Mouse (Mus musculus) left cerebral cortex, adult 11 months (tissue): ENCODE results near the gene Cbx2.

Source experiments
- DNase-seq: peaks from one replicate; pipeline ENCODE4 v3.0.0; 2022; ENCODE audit warnings: low spot score

Gene Cbx2

GRCm38 (mm10) chr11:119017506-119017905 is 5.3 kb upstream of the Cbx2 start:
- no peak for DNase-seq

- DNase-seq, result no peak
These were observed 1.6 kb upstream of the Cbx2 start for GRCm38 (mm10) chr11:119021180-119021579.

DNA sequence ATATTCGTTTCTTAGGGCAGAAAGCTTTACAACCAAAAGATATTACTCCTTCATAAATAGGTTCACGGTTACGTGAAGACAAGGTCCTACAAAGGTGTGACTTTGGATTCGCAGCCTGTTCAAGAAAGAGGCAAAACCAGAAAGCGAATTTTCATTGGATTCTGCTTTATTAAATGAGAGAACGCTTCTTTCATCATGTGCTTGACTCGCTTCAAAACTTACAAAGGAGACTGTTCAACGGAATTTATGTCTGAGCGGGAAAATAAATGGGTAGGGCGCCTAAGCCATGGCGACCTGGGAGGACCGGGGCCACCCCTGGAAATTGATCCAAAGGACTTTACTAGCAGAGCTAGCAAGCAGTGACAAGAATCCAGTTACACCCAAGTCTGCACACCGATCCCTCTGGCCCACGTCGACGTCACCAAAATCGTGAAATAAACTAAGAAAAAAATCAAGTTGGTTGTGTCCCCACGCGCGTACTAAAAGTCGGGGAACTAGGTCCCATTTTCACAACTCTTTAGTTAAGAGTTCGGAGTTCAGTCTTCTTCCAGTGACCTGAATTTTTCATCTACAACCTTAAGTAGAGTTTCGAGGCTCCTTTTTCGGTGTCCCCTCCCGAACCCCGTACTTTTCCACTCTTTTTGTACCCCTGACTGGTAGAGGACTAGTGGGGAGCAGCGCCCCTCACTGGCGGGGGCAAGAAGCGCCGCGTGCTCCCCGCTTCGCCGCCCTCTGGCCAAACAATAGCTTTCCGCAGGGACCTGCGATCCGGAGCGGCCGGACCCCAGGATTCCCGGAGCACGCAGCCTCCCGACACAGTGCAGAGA is 481 bp upstream of the Cbx2 start:
- DNase-seq, result no peak

DNA sequence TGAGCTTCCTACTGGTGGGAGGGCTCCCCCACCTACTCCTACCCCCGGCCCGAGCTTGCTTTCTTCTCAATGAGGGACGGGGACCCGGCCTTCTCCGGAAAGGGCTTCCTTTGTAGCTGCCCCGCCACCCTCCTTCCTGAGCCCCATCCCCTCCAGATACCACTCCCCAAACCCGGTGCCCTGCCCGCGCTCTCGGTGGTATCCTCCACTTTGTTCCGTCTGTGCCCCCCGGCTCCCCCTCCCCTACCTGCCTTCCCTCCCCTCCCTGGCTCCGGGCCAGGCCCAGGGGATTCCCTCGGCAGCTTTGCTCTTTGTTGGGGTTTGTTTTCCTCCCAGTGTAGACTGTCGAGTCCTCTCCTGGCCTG is 836 bp downstream of the Cbx2 start:
- DNase-seq, result no peak

- no peak for DNase-seq
These were observed 1.5 kb downstream of the Cbx2 start for GRCm38 (mm10) chr11:119024260-119024659.

- no peak for DNase-seq
These were observed 3.4 kb downstream of the Cbx2 start for GRCm38 (mm10) chr11:119026203-119026602.

- DNase-seq, result no peak
These were observed 11.3 kb downstream of the Cbx2 start for GRCm38 (mm10) chr11:119033874-119034558.

DNA sequence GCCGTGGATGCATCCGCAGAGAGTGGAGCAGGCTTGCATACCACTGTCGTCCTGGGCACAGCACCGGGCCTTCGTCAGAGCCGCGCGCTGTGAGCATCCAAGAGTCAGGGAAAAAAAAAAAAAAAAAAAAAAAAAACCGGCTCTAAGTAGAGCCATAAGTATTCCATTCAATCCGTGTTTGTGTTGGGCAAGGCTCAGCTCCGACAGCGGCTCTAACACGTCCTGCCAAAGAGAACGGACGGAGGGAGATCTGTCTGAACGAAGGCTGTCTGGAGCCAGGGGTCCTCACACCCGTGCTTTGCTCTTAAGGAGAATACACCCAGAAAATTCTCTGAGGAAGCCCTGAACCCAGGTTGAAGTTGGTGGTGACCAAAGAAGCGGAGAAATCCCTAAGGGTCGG is 11.9 kb downstream of the Cbx2 start:
- DNase-seq, result no peak

- no peak for DNase-seq
These were observed 12.4 kb downstream of the Cbx2 start for GRCm38 (mm10) chr11:119035094-119035685.

DNA sequence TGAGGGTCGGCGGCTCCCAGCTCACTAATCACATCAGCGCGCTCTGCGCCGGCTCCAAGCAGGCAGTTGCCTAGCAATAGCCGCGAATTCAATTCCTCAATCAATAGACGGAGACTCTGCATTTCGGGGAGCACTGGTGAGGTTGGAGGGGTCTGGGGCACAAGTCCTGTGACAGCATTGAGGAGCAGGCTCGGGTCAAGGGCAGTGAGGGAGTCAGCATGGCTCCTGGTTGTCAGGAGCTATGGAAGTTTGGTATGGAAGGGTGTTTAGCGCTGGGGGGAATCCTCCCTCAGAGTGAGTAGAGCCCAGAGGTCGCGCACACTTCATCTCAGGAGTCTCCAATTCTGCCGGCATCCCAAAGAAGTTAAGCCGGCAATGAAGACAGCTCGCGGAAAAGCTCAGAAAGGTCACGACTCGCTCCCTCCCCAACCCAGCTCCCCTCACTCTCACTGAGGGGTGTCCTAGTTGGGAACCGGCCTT is 13.0 kb downstream of the Cbx2 start:
- DNase-seq, result no peak

DNA sequence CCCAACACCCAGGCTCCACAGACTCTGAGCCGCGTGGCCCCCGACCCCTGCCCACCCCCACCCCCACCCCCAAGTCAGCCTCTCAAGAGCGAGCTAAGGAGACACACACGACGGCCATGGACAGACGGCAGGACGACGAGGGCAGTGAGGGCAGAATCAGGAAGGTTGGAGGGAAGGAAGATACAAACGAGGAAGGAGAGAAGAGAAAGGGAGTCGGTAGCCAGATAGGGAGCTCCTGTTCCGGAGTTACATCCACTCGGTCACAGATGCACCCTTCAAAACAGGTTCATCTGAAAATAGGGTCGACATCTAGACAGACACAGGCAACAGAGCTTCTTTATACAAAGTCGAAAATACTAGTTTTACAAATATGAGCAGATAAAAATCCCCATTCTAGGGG is 13.7 kb downstream of the Cbx2 start:
- no peak for DNase-seq

DNA sequence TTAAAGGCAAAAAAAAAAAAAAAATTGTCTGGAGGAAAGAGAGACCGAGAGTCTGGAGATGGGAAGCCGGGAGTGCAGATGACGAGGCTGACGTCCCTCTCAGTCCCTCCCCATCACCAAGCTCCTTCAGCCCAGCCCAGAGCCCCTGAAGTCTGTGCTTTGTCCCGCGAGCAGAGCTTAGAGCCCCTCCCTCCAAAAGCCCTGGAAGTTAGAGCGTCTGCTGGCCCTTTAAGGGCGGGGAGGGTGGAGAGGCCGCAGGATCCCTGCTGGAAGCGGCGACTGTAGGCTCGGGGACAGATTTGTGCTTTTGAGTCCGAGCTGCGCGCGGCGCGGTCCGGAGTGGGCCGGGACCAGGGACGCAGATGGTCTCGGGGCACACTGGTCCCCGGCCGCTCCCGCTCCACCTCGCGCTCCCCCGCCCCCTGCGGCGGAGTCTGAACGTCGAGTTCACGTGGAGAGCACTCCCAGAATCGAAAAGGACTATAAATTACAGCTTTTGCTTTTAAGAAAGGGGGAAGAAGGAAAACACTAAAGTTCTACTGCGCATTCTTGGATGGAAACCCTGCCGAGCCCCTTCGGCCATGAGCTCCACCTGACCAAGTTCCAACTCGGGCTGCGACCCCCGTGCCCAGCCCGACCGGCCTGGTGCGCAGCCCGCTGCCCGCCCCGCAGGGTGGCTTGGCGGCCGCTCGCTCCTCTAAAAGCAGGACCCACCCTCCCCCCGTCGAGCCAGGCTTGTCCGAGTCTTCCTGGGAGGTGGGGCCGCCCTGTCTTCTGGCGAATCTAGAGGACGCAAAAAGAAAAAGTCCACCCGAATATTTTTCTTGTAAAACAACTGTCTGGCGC is 14.4 kb downstream of the Cbx2 start:
- no peak for DNase-seq

DNA sequence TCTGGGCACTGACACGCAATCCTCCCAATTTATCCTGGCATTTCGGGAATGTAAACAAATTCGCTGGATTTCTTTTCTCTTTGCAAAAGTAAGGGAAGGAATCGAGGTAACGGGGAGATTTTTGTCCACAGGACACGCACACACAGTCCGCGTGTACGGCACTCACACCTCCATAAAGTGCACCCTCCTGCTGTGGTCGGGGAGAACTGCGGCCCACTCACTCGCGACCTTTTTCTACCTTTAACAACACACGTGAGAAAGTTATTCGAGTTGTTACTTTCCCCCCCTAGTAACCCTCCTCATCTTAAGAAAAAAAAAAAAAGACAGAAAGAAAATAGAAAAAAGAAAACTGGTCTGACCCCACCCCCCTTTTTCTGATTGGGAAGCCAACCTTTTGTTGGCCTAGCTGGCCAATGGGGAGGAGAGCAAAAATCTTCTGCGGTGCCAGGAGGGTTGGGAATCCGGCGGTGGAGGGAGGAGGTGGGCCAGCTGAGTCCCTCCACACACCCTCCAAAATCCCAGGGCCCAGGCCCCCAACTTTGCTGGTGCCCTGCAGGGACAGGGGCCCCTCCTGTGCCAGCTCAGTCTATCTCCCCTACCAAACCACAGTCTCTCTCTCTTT is 15.1 kb downstream of the Cbx2 start:
- no peak for DNase-seq

DNA sequence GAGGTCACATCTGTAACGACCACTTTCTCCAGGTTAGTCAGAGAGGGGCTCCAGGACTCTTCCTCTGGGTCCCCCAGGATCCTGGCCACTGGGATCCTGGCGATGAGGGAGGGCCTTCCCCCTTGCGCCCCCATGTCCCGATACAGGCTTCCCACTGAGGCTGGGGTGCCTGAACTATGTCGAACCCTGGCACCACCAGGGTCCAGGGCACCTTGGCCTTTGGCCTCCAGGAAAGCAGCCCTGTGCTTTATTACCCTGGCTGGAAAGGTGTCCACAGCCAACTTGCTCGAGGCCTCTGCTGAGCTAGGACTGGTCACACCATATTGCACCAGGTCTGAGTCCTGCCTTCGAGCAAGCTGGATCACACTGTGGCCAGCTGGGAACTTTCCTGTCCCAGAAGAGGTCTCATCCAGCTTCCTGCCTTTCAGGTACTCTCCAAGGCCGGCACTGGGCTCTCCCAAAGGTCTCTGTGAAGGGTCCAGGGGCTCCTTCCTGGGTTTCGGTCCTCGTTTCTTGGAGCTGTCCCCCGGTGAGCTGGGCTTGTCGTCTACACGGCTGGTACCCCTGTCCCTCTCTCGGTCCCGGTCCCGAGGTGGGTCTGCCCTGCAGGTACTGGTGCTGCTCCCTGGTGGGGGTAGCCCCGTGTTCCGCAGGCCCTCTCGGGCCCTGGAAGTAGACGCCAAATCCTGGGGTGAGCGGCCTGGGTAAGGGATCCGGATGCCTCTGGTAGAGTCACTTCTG is 16.2 kb downstream of the Cbx2 start:
- DNase-seq, result no peak

DNA sequence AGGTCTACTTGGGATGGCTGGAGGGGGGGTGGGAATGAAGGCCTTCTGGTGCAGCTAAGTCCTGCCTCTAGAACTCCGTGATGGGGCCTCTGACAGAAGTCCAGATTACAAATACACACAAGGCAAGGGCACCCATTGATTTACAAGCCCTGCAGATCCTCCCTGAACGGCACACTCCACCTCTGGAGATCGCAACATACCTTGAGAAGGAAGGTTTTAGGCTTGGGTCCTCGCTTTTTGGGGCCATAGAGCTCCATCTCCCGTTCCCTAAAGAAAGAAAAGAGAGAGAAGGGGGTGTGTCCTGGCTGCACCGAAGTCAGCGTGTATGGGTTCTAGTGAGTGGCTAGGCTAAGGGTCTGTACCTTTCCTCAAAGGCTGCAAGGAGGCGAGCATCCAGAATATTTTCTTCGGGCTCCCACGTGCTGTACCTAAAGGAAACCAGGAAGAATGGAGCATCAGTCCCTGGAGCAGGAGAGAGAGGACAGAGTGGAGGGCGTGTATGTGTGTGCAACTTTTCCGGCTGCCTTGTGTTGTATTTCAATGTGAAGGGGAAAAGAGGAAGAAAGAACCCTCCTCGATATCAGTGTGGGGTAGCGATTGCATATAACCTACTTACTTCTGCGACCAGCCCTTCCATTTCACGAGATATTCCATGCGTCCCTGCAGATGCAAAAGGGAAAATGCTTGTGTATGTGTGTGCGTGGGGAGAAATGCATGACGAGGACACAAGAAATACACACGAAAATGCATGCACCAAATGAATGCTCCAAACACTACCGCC is 17.2 kb downstream of the Cbx2 start:
- no peak for DNase-seq

DNA sequence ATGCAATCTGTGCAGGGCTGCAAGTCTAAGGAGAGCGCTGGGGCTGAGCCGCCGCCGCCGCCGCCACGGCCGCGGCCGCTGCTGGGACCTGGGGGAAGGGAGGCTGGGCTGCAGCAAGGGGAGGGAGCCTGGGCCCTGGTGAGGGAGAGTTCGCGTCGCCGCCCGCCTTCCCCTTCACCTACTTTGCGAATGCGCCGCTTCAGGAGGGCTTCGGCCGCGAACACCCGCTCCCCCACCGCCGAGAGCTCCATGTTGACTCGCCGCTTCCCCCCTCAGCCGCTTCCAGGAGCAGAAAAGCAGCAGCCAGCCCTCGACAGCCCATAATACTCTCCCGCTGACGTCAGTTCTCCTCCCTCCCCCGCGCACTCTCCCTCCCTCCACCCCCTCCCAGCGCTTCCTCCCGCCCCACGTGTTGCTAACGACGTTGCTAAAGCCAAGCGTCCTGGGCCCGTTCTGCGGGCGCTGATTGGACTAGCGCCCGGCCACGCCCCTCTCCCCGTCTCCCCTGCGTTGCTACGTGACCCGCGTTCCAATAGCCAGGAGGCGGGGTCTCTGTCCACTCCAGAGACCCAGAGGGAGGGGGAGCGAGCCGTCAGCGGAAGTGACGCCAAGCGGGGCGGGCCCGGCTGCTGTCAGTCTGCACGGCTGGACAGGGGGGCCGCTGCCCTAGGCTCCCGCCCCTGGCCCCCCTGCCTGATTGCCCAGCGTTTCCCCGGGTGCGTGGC is 18.0 kb downstream of the Cbx2 start, which contains the start of gene Cbx8:
TSS of gene Cbx8 (minus strand) at position 370 of the 725 bp plus-strand sequence.
- peak; percentile 99 for DNase-seq

DNA sequence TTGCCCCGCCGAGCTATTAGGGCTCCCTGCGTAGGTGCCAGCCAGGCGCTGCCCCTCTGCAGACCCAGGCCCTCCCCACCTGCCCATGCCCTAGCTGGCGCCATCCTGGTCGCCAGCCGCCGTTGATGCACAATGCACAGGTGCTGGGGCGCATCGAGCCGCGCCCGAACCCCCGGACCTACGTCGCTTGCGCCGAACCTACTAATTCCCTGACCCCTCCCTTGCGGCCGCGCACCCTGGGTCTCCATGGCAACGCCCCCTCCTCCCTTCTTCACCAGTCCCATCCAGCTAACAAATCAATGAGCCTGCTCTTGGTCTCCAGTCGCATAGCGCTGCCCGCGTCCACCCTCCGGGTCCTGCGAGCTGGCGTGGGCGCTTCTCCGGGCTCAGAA is 18.6 kb downstream of the Cbx2 start:
- no peak for DNase-seq

DNA sequence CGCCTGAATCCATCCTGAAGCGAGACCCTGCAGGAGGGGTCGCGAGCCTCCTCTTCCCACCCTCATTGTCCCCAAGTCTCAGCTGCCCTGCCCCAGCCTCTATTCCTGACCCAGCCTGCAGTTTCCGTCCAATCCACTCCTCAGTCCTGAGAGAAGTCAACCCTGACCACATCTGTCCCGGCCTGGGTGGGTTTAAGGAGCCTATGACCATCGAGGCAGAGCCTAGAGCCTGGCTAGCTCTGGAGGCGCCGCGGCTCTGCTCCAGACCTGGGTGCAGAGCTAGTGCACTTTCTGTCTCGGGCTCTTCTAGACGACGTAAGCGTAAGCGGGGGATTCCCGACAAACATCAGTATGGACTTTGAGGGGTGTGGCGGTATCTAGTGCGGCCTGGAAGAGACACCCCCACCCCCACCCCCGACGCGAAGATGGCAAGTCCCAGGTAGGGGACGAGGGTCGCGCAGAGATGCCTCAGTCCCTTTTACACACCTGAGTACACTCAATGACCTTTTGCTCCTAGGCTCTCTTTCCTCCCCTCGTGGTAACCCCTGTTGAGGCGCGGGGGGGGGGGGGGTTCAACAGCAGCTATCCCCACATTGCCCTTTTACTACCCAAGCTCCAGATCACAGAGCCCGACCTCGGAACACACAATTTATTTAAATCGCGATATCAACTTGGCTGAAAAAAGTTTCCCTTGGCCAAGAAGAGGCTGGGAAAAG is 19.1 kb downstream of the Cbx2 start:
- DNase-seq, result no peak
